Mouse (Mus musculus) retina, adult 2 months (tissue): ENCODE measurements around the gene Efcc1.

ENCODE experiments used
- DNase-seq: peaks from one replicate; pipeline ENCODE4 v3.0.0-alpha.2; 2012; ENCODE audit warnings: low read depth, low spot score

Efcc1 gene

GRCm38 (mm10) chr6:87804886-87805285 lies 74.2 kb downstream of the Efcc1 start:
- no peak for DNase-seq

- no peak for DNase-seq
Measured at GRCm38 (mm10) chr6:87805448-87805847, 74.8 kb downstream of the Efcc1 start.
